Mouse (Mus musculus) cortical plate, adult 2 months (tissue): ENCODE measurements at regions not wholly inside any gene's neighbourhood (a gene's known extent, or its start where the extent isn't known, plus 50 kb on each side); places are given as distances from the start of the nearest gene placed in this dataset.

Source experiments
- CTCF ChIP-seq: fragments of 200-500 bp; IDR thresholded peaks from 2 replicates; pipeline ENCODE4 v1.5.1; 2011; ENCODE audit warnings: mild to moderate bottlenecking, control low read depth, low read length; ENCODE audit not compliant: insufficient read depth; ENCODE audit errors: extremely low read depth
- POLR2A ChIP-seq: fragments of 200-500 bp; IDR thresholded peaks from 2 replicates; pipeline ENCODE4 v1.6.1; 2011; ENCODE audit warnings: mild to moderate bottlenecking, low read length, control low read depth; ENCODE audit not compliant: insufficient read depth; ENCODE audit errors: extremely low read depth

DNA sequence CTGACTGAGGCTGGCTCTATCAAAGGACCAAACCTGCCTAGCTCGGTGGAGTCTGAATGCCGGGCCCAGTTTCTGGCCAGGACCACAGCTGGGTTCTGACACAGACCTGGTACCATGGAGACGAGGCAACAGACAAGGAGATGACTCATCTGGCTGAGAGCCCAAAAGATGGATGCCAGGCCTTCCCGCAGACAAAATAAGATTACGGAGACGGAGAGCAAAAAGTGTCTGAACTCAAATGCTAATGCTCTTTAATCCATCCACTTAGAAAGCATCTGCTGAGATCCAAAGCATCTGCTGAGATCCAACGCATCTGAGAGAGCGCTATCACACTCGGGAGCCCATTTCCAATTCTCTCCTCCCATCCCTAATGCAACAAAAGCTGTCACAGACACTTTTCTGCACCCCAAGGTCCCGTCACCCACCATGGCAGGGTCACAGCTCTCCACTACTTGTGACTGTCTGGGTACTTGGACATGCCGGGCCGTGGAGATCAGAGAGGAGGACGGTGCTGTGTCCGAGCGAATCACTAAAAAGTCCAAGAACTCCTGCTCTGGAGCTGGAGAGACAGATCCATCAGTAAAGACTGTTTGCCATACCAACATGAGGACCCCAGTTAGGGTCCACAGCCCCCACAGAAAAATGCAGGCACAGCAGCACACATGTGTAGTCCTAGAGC lies 278.3 kb upstream of the Sulf2 start:
- no peak for TF ChIP-seq POLR2A
- TF ChIP-seq CTCF, result no peak
